Mouse (Mus musculus) liver, postnatal 0 days (tissue): ENCODE measurements around the gene Dchs1.

ENCODE experiments used
- CTCF ChIP-seq: sonication (generic); IDR thresholded peaks from 2 replicates; pipeline ENCODE4 v1.5.1; 2016; ENCODE audit warnings: antibody characterized with exemption, low read depth
- EP300 ChIP-seq: IDR thresholded peaks from 2 replicates; pipeline ENCODE4 v1.6.1; 2016; ENCODE audit warnings: antibody characterized with exemption, low read depth, mild to moderate bottlenecking

- TF ChIP-seq CTCF (no peak), EP300 (no peak)
Observed at GRCm38 (mm10) chr7:105824281-105824680, 36.8 kb upstream of the Dchs1 start.
